Comparison of ENCODE assay signal across 33 mouse cellular contexts in genomic region chr11:67663437-67663836, GRCm38 (mm10). TPM values are rescaled to one million over a fixed set of nuclear protein-coding genes. Genes with fewer than 3 reads are reported as not detected.
DNase-seq lines count a peak whose midpoint lies in the region; ATAC-seq and TF ChIP-seq lines count a peak whose summit lies in the region.
"Had no signal": no experiment of that assay in that cellular context is flagged by ENCODE, and none has a peak within 500 bp of the region (broad histone marks: within the 10 kb centered on the region; RNA-seq: fewer than 3 reads in every experiment).

No protein-coding gene starts in this region.

- no peak overlapping the region for H3K4me2 ChIP-seq in CH12.LX (ENCODE audit: insufficient read depth, low read depth, poor library complexity, severe bottlenecking)
- H3K4me2 ChIP-seq: embryonic facial prominence, embryonic 12.5 days; embryonic facial prominence, embryonic 15.5 days; heart, embryonic 13.5 days; hindbrain, embryonic 14.5 days had no signal

- no peaks in the 10 kb centered on the region for H3K36me3 ChIP-seq in megakaryocyte, embryonic 14.5 days (replicated peaks; ENCODE audit: low read length)
- H3K36me3 ChIP-seq in CH12.LX (replicated peaks in 1 of 2; ENCODE audit: control insufficient read depth in 1 of 2, insufficient read depth in 1 of 2, low read length in 1 of 2) = peaks cover 4 to 86% of the 10 kb centered on the region in 2 experiments
- H3K36me3 ChIP-seq: embryonic facial prominence, embryonic 12.5 days; embryonic facial prominence, embryonic 15.5 days; heart, embryonic 10.5 days had no signal

- H3K9me3 ChIP-seq in megakaryocyte, embryonic 14.5 days = no peaks in the 10 kb centered on the region
- no peaks in the 10 kb centered on the region for H3K9me3 ChIP-seq in CH12.LX (replicated peaks; ENCODE audit: low read length)
- H3K9me3 ChIP-seq: embryonic facial prominence, embryonic 12.5 days; embryonic facial prominence, embryonic 15.5 days; heart, embryonic 10.5 days; heart, embryonic 13.5 days had no signal

- dilution Hi-C loops in CH12.LX (cut with MboI; ENCODE audit: extremely low pct_ligation_motif_present, extremely low pct_unique_long_range_greater_than_20kb, low sequenced_read_pairs) = no loop called here

- H3K4me1 ChIP-seq in cerebellum, adult 2 months (ENCODE audit: control insufficient read depth, insufficient read depth, low read length) = peaks cover 78% of the 10 kb centered on the region
- H3K4me1 ChIP-seq in megakaryocyte, embryonic 14.5 days = no peaks in the 10 kb centered on the region
- peaks cover 0 to 2% of the 10 kb centered on the region in 2 experiments; a peak in 1 of 4 replicates for H3K4me1 ChIP-seq in CH12.LX (ENCODE audit: control insufficient read depth in 1 of 2, insufficient read depth in 2 of 2)
- H3K4me1 ChIP-seq: embryonic facial prominence, embryonic 12.5 days had no signal

- no peak for TF ChIP-seq CTCF in cerebellum, adult 2 months (IDR thresholded peaks at IDR 0.05; ENCODE audit: borderline replicate concordance, insufficient read depth, low read depth, low read length)
- TF ChIP-seq CTCF in gastrocnemius, adult 2 months (IDR thresholded peaks at IDR 0.05) = no peak
- TF ChIP-seq CTCF in CH12.LX (conservative IDR thresholded peaks at IDR 0.05 in 1 of 2, IDR thresholded peaks at IDR 0.05 in 1 of 2; ENCODE audit: low read depth in 2 of 2, low read length in 2 of 2) = no peak

- intact Hi-C loops in gastrocnemius, adult 2 months (cut with DNase I) = no loop called here

- no peak for TF ChIP-seq RAD21 in CH12.LX (IDR thresholded peaks at IDR 0.05; ENCODE audit: low read depth, low read length)

- no peaks in the 10 kb centered on the region for H3K79me2 ChIP-seq in CH12.LX (replicated peaks; ENCODE audit: control insufficient read depth, extremely low read depth, insufficient read depth, poor library complexity, severe bottlenecking)

- no peak overlapping the region for H3K9ac ChIP-seq in CH12.LX (ENCODE audit: insufficient read depth, low read depth)
- H3K9ac ChIP-seq: embryonic facial prominence, embryonic 12.5 days; embryonic facial prominence, embryonic 15.5 days; forebrain, postnatal 0 days; heart, embryonic 13.5 days; hindbrain, embryonic 14.5 days had no signal

- whole genome bisulfite sequencing in cerebellum, adult 2 months = 90% methylated on average over 4 of the region's 4 CpGs

- ATAC-seq in megakaryocyte, adult 5-6 weeks (ENCODE audit: poor library complexity, severe bottlenecking) = no peak
- ATAC-seq: forebrain, embryonic 14.5 days; forebrain, postnatal 0 days; hindbrain, postnatal 0 days; inflammation-experienced regulatory T-cells, adult 6 months; intestine, embryonic 16.5 days had no signal

- DNase-seq in cerebellum, adult 2 months = no peak
- no peak for DNase-seq in cerebellum, adult 18-20 months
- DNase-seq in gastrocnemius, adult 2 months = peak; percentile 13
- DNase-seq in gastrocnemius, postnatal 25 days = no peak
- no peak for DNase-seq in CH12.LX (ENCODE audit: extremely low read depth)
- DNase-seq in thymus, postnatal 4 days = no peak
- DNase-seq: adrenal gland, adult 2 months; adrenal gland, postnatal 14 days; B cell, adult 2 months; cerebellum, adult 8-10 months; cerebellum, postnatal 25 days; forebrain, postnatal 0 days; gastrocnemius, postnatal 36 days; heart, adult 2 months; heart, postnatal 14 days; heart, postnatal 4 days had no signal

- H3K27me3 ChIP-seq in cerebellum, adult 2 months (ENCODE audit: control insufficient read depth, insufficient read depth, low read length) = no peaks in the 10 kb centered on the region
- peaks cover 76% of the 10 kb centered on the region for H3K27me3 ChIP-seq in megakaryocyte, embryonic 14.5 days (replicated peaks)
- no peaks in the 10 kb centered on the region for H3K27me3 ChIP-seq in CH12.LX (replicated peaks)
- H3K27me3 ChIP-seq: embryonic facial prominence, embryonic 12.5 days; embryonic facial prominence, embryonic 15.5 days had no signal

- TF ChIP-seq EP300 in CH12.LX (IDR thresholded peaks at IDR 0.05; ENCODE audit: low read length) = no peak

- in situ Hi-C loops in CH12.LX (cut with MboI; ENCODE audit: low pct_ligation_motif_present, low pct_unique_long_range_greater_than_20kb, low sequenced_read_pairs) = no loop called here

- peak overlapping the region; percentile 76 for H3K27ac ChIP-seq in cerebellum, adult 2 months (ENCODE audit: insufficient read depth, low read length)
- no peak overlapping the region for H3K27ac ChIP-seq in gastrocnemius, adult 2 months
- H3K27ac ChIP-seq in CH12.LX (ENCODE audit: insufficient read depth, low read depth) = peak overlapping the region; percentile 23; the same call in 1 of the 2 replicates
- H3K27ac ChIP-seq: embryonic facial prominence, embryonic 12.5 days; embryonic facial prominence, embryonic 15.5 days; heart, adult 2 months; heart, embryonic 10.5 days; heart, embryonic 13.5 days; hindbrain, embryonic 14.5 days; hindbrain, postnatal 0 days had no signal

- TF ChIP-seq POLR2A in cerebellum, adult 2 months (IDR thresholded peaks at IDR 0.05; ENCODE audit: borderline replicate concordance, insufficient read depth, low read length) = no peak
- no peak for TF ChIP-seq POLR2A in CH12.LX (IDR thresholded peaks at IDR 0.05; ENCODE audit: low read depth, low read length)

- no peak overlapping the region for H3K4me3 ChIP-seq in cerebellum, adult 2 months (replicated peaks; ENCODE audit: insufficient read depth, low read depth, low read length)
- H3K4me3 ChIP-seq in gastrocnemius, adult 2 months = no peak overlapping the region
- peak overlapping the region; percentile 59 for H3K4me3 ChIP-seq in megakaryocyte, embryonic 14.5 days (replicated peaks)
- no peak overlapping the region for H3K4me3 ChIP-seq in CH12.LX (replicated peaks in 1 of 3; ENCODE audit: low read depth in 2 of 3, low read length in 2 of 3, poor library complexity in 1 of 3)
- H3K4me3 ChIP-seq: embryonic facial prominence, embryonic 12.5 days; embryonic facial prominence, embryonic 15.5 days; heart, adult 2 months; heart, embryonic 10.5 days; heart, embryonic 13.5 days had no signal

TF ChIP-seq in CH12.LX, 34 proteins besides CTCF, POLR2A, EP300 and RAD21:
- no peak for TF ChIP-seq JUND (conservative IDR thresholded peaks at IDR 0.05; ENCODE audit: low read depth, low read length)
- TF ChIP-seq IRF4 (IDR thresholded peaks at IDR 0.05; ENCODE audit: low read depth, low read length) = no peak
- no peak for TF ChIP-seq USF1 (IDR thresholded peaks at IDR 0.05; ENCODE audit: low read depth, low read length)
- TF ChIP-seq TBP (conservative IDR thresholded peaks at IDR 0.05; ENCODE audit: low read depth, low read length) = no peak
- TF ChIP-seq SIN3A (IDR thresholded peaks at IDR 0.05; ENCODE audit: low read length) = no peak
- no peak for TF ChIP-seq RCOR1 (conservative IDR thresholded peaks at IDR 0.05; ENCODE audit: low read depth, low read length)
- TF ChIP-seq UBTF (IDR thresholded peaks at IDR 0.05; ENCODE audit: low read depth, low read length) = no peak
- no peak for TF ChIP-seq CHD2 (IDR thresholded peaks at IDR 0.05; ENCODE audit: low read length)
- TF ChIP-seq GABPA (IDR thresholded peaks at IDR 0.05; ENCODE audit: insufficient replicate concordance, low read depth, low read length) = no peak
- TF ChIP-seq USF2 (conservative IDR thresholded peaks at IDR 0.05; ENCODE audit: low read depth, low read length) = no peak
- TF ChIP-seq MYC (IDR thresholded peaks at IDR 0.05; ENCODE audit: low read depth, low read length) = no peak
- no peak for TF ChIP-seq MAZ (IDR thresholded peaks at IDR 0.05; ENCODE audit: low read depth, low read length)
- TF ChIP-seq JUN (IDR thresholded peaks at IDR 0.05; ENCODE audit: insufficient read depth, low read depth, low read length) = no peak
- TF ChIP-seq ZC3H11A (IDR thresholded peaks at IDR 0.05; ENCODE audit: low read depth, low read length) = no peak

RNA-seq across cellular contexts. Expression of gene Rcvrn, which starts 31.7 kb away (rescaled TPM):
- 0.41 and 0.86 TPM in 2 replicates for polyA plus RNA-seq in cerebellum, adult 2 months (2012; rRNA removed)
- not detected for total RNA-seq in gastrocnemius, adult 2 months (2021)
- total RNA-seq in gastrocnemius, postnatal 25 days (2021) = under 1 TPM in 1 of 2 experiments, not detected in 1; 0.27 TPM
- polyA plus RNA-seq in megakaryocyte, embryonic 14.5 days (2012; ENCODE audit: insufficient read depth, low replicate concordance) = not detected in 2 replicates
- total RNA-seq in megakaryocyte, adult 5-6 weeks (2015) = 0.21 TPM in 1 of 2 replicates, not detected in the other
- total RNA-seq in megakaryocyte, adult 5-6 weeks (2017) = not detected in 2 replicates
- total RNA-seq in CH12.LX (2012; rRNA removed) (not detected in 2 replicates), CH12.LX (2014; rRNA removed) (not detected in 2 replicates)
- not detected in 2 replicates for polyA plus RNA-seq in CH12.LX (2012; ENCODE audit: insufficient read length, low read depth)
- total RNA-seq: adrenal gland, postnatal 14 days; adrenal gland, postnatal 4 days; gastrocnemius, postnatal 36 days; granulocyte monocyte progenitor cell, adult 5-6 weeks; heart, adult 2 months; heart, postnatal 14 days; hindbrain, postnatal 0 days; MEL had no signal
- polyA plus RNA-seq: adrenal gland, adult 2 months; embryonic facial prominence, embryonic 12.5 days; embryonic facial prominence, embryonic 15.5 days; forebrain, embryonic 11.5 days; forebrain, embryonic 14.5 days; forebrain, postnatal 0 days; heart, adult 2 months; heart, embryonic 10.5 days; heart, embryonic 13.5 days; heart, embryonic 16.5 days; hindbrain, embryonic 11.5 days; hindbrain, embryonic 14.5 days; hindbrain, postnatal 0 days; inflammation-experienced regulatory T-cells, adult 6 months; intestine, embryonic 16.5 days had no signal
